Mouse (Mus musculus) layer of hippocampus, adult 9-11 months (tissue): Measurements from ENCODE around the gene Mtf2.
"Not testable (repeated sequence)": the region's sequence is repeated elsewhere in the genome, so short reads cannot be mapped to it uniquely, and the experiment has no call there.

Source experiments
- DNase-seq: peaks from one replicate; pipeline ENCODE4 v3.0.0; 2022

Gene Mtf2

GRCm38 (mm10) chr5:108065465-108066411, at the start of gene Mtf2:
Mtf2 (plus strand) TSS chr5:108065674.
- DNase-seq = peak; percentile 95

GRCm38 (mm10) chr5:108017232-108017631, 48.2 kb upstream of the Mtf2 start:
- DNase-seq = no peak

DNA sequence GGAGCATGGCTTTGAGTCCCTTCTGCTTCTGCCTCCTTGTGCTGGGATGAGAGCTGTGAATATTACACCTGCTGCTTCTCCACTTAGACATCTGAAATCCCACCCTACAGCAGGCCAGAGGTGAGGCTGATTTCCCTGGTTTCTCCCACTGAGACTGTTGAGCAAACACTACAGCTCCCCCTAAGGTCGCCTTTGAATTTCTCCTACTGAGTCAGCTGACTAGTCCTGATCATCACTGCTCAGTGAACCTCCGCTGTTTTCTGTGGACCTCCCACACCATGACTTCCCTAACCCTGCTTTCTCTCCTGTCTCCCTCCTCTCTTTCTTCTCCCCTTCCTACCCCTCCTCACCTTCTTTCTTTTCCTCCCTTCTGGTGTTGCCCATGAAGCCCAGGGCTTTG, 46.1 kb upstream of the Mtf2 start:
- no peak for DNase-seq

GRCm38 (mm10) chr5:108021346-108021745, 44.1 kb upstream of the Mtf2 start:
- DNase-seq = no peak

- no peak for DNase-seq
Measured at GRCm38 (mm10) chr5:108028230-108028629, 37.2 kb upstream of the Mtf2 start.

DNA sequence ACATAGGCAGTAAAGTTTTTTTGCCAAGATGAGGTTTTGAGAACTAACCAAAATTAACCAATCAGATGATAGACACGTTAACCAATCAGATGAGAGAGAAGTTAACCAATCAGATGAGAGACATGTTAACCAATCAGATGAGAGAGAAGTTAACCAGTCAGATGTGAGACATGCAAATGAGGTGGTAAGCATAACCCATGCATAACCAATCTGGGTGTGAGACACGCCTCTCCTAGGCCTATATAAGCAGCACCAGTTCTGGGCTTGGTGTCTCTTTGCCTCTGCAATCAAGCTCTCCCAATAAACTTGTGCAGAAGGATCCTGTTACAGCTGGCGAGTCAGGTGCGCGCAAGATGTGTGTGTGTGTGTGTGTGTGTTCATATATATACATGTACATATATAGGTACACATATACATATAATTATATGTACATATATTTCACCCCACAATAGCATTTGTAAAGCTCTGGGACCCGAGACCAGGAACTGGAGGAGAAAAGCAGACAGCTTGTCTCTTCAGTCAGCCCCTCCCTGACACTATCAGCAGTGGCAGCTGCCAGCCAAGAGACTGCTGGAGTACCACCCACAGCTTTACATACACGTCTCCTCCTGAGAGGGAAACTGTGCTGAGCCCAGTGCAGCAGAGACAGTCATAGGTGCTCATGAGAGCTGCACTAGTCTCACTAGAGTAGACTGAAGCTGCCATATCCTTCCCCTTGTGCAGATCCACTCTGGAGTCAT, 36.5 kb upstream of the Mtf2 start:
- peak; percentile 33 for DNase-seq

GRCm38 (mm10) chr5:108029968-108030367, 35.5 kb upstream of the Mtf2 start:
- DNase-seq = no peak

DNA sequence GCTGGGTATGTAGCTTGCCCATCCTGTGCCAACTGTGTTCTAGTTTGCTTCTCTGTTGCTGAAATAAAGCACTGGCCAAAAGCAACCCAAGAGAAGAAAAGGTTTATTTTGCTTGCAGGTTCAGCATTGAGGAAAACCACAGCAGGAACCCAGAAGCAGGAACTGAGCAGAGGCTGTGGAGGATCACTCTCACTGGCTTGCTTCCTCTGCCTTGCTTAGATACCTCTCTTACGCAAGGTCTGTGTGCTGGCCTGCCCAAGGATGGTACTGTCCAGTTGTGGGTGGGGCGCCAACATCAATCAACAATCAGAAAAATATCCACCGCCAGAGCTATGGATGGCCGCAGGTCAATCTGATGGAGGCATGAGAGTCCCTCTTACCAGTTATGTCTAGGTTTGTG, 34.2 kb upstream of the Mtf2 start:
- DNase-seq = no peak

- DNase-seq = peak; percentile 19
Measured at GRCm38 (mm10) chr5:108034194-108034593, 31.3 kb upstream of the Mtf2 start.

GRCm38 (mm10) chr5:108035523-108035922, 30.0 kb upstream of the Mtf2 start:
- no peak for DNase-seq

GRCm38 (mm10) chr5:108042061-108042460, 23.4 kb upstream of the Mtf2 start:
- DNase-seq = no peak

- no peak for DNase-seq
Measured at GRCm38 (mm10) chr5:108043908-108044307, 21.6 kb upstream of the Mtf2 start.

- no peak for DNase-seq
Measured at GRCm38 (mm10) chr5:108049711-108050268, 15.7 kb upstream of the Mtf2 start.

DNA sequence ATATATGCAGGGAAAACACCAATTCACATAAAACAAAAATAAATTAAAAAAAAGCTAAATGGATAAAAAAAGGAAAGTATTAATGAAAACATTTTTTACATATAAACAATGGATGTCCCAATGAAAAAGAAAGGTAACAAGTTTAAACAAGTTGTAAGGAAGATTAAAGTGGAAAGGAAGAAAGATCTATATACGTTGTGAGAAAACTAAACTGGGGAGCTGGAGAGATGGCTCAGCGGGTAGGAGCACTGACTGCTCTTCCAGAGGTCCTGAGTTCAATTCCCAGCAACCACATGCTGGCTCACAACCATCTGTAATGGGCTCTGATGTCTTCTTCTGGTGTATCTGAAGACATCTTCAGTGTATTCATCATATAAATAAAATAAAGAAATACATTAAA, 14.4 kb upstream of the Mtf2 start:
- no peak for DNase-seq

- not testable (repeated sequence) for DNase-seq
Measured at GRCm38 (mm10) chr5:108051727-108052126, 13.7 kb upstream of the Mtf2 start.

DNA sequence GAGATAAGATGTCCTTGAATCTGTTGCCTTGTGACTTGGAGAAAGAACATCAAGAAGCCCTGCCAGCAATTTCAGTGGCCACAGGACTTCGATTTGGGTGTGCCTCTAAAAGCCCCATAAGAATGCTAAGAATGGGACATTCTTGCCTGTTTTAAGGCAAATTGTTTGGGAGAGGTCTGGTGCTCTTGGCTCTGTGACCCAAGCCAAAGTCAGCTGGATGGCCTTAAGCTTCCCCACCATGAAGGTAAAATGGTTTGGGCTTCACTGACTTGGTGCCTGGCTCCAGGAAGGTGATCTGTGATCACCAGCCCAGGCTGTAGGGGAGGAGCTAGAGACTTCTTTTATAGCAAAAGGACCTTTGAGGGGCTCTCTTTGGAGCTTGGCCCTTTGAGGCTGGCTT, 13.3 kb upstream of the Mtf2 start:
- no peak for DNase-seq

DNA sequence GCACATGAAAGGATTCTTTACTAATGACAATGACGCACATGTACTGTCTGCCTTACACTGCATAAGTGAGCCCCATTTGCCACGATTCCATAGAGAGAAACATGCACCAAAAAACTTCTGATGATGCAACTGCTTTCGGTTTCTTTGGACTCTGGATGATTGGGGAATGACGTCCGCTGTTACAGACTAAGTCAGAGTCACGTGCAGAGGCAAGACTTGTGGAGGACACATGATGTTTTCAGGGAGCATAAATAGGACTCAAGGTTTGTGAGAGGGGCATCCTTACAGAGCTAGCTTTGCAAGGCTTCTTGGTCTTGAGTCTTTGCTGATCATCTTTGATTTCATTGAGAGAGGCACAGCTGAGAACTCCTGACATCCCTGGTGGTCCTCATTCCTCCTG, 11.9 kb upstream of the Mtf2 start:
- DNase-seq = no peak

DNA sequence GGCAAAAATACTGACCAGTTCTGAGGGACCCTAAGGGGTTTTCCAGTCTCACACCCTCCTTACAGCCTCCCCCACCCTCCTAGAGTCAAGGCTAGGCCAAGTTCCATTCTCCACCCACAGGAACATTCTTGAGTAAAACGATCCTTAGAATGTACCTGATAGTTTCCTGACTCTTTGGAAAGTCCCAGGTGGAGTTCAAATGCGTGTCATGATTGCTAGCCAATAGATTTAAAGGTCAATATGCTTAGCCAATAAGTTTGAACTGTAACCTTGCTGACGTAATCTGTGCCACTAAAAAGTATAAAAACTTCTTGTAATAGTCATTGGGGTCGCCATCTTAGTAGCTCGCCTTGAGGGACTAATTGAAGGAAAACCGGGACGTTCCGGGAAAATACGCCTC, 5.1 kb upstream of the Mtf2 start:
- no peak for DNase-seq

DNA sequence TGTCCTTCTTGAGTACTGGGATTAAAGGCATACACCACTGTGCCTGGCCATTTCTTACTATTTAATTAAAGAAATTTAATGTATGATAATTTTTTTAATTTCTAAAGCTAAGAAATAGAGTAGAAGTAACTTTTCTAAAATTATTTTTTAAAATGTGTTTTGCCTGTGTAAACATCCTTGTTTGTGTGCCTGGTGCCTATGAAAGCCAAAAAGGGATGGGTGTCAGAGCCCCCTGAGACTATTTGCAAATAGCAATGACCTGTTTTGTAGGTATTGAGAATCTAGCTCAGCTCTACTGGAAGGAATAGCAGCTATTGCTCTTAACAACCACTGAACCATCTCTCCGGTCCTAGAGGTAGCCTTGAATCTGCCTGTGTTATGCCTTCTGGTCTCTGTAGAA, 6.8 kb downstream of the Mtf2 start:
- DNase-seq = no peak

GRCm38 (mm10) chr5:108076241-108076640, 10.8 kb downstream of the Mtf2 start:
- DNase-seq = no peak

DNA sequence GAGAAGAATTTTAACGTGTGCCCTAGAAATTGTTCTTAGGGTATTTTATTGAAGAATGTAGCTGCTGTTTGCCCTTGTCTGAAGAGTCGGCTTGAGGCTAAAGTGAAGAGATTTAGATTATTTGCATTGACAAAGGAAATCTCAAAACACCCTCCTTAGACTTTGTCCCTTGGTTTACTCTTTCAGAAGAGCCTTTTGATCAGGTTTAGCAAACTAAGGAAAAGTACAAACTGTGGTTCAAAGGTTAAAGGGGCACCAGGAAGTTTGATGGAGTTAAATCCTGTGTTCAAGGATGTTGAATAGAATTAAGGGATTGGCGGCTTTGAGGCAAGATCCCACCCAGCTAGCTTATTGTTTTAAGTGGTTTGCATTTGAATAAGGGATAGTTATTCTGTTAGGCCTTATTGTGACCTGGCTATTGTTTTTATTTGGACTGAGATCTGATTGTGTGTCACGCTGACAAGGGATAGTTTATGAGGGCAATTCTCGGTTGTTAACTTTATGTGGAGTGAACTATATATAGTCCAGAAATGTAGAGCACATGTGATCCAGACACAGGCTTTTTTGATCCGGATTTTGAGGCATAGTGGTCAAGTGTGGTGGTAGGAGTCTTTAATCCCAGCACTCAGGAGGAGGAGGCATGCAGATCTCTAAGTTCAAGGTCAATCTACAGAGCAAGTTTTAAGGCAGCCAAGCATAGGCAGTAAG, 11.5 kb downstream of the Mtf2 start:
- no peak for DNase-seq

- DNase-seq = no peak
Measured at GRCm38 (mm10) chr5:108079603-108080002, 14.1 kb downstream of the Mtf2 start.

DNA sequence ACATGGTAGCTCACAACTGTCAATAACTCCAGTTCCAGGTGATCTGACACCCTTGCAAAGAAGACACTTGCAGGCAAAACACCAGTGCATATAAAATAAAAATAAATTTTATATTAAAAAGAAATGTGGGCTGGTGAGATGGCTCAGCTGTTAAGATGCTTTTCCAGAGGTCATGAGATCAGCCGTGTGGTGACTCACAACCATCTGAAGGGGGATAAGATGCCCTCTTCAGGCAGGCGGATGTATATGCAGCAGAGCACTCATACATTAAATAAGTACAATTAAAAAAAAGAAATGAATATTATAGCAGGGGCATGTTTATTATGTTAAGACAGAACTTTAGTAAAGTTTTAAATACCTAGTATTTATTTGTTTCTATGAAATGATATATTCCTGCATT, 16.9 kb downstream of the Mtf2 start:
- DNase-seq = no peak
